Mouse (Mus musculus) lung, postnatal 0 days (tissue): ENCODE measurements around the gene Stn1.

Experiments
- CTCF ChIP-seq: IDR thresholded peaks from 2 replicates; pipeline ENCODE4 v1.5.1; 2016; ENCODE audit warnings: antibody characterized with exemption, mild to moderate bottlenecking
- EP300 ChIP-seq: IDR thresholded peaks from 2 replicates; pipeline ENCODE4 v1.6.1; 2016; ENCODE audit warnings: antibody characterized with exemption, mild to moderate bottlenecking, control low read depth

- TF ChIP-seq CTCF (no peak), EP300 (no peak)
These were observed 28.7 kb upstream of the Stn1 start for GRCm38 (mm10) chr19:47565994-47566393.
